19 mouse cellular contexts compared by ENCODE assay signal in the genomic region with DNA sequence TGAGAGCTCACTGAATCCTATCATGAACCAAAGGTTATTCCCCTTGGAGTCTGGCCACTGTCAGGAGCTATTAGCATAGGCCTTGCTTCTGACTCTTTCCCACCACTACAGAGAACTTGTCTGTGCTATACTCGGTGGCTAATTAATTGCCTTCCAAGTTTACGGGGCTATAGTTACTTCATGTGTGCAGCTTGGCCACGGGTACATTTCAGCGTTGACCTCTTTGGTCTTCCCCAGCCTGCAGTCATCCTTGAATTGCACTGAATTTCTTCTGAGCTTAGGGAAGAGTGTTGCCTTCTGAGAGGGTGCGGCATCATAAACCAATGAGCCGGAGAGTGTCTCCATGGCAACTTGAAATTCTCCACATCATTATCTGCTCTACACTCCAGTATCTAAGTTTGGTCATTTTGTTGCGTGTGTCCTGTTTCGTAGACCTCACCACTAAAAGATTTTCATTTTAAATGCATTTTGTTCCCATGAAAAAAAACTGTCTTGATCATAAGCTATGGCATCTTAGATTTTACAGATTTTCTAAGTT.
DNase-seq lines count a peak whose midpoint lies in the region; ATAC-seq and TF ChIP-seq lines count a peak whose summit lies in the region.
"Had no signal": no experiment of that assay in that cellular context is flagged by ENCODE, and none has a peak within 500 bp of the region (broad histone marks: within the 10 kb centered on the region; RNA-seq: fewer than 3 reads in every experiment).

No protein-coding gene starts in this region.

- no peaks in the 10 kb centered on the region for H3K9me3 ChIP-seq in hindbrain, embryonic 13.5 days
- H3K9me3 ChIP-seq in hindbrain, embryonic 10.5 days: no peaks in the 10 kb centered on the region
- no peaks in the 10 kb centered on the region for H3K9me3 ChIP-seq in midbrain, embryonic 15.5 days
- no peaks in the 10 kb centered on the region for H3K9me3 ChIP-seq in midbrain, embryonic 11.5 days (ENCODE audit: control insufficient read depth, low read length)
- H3K9me3 ChIP-seq in hindbrain, postnatal 0 days (ENCODE audit: low read length): no peaks in the 10 kb centered on the region
- H3K9me3 ChIP-seq in lung, postnatal 0 days (ENCODE audit: low read length): no peaks in the 10 kb centered on the region
- H3K9me3 ChIP-seq: embryonic facial prominence, embryonic 12.5 days; heart, embryonic 10.5 days; intestine, embryonic 15.5 days; limb, embryonic 12.5 days had no signal

- H3K4me2 ChIP-seq in hindbrain, embryonic 13.5 days: no peak overlapping the region
- no peak overlapping the region for H3K4me2 ChIP-seq in midbrain, embryonic 15.5 days
- no peak overlapping the region for H3K4me2 ChIP-seq in midbrain, embryonic 11.5 days
- no peak overlapping the region for H3K4me2 ChIP-seq in hindbrain, postnatal 0 days (ENCODE audit: low read depth, low read length)
- H3K4me2 ChIP-seq in lung, postnatal 0 days (replicated peaks; ENCODE audit: low read depth, low read length): no peak overlapping the region
- H3K4me2 ChIP-seq: embryonic facial prominence, embryonic 12.5 days; intestine, embryonic 15.5 days; limb, embryonic 12.5 days had no signal

- WGBS in hindbrain, embryonic 13.5 days: 46% methylated on average over 8 of the region's 8 CpGs
- 73% methylated on average over 8 of the region's 8 CpGs for WGBS in hindbrain, embryonic 10.5 days
- WGBS in midbrain, embryonic 15.5 days: 50% methylated on average over 8 of the region's 8 CpGs
- 69% methylated on average over 8 of the region's 8 CpGs for WGBS in midbrain, embryonic 11.5 days
- 48% methylated on average over 8 of the region's 8 CpGs for WGBS in hindbrain, postnatal 0 days
- 95% methylated on average over 8 of the region's 8 CpGs for WGBS in lung, postnatal 0 days

- H3K9ac ChIP-seq in hindbrain, embryonic 13.5 days: no peak overlapping the region
- no peak overlapping the region for H3K9ac ChIP-seq in midbrain, embryonic 15.5 days
- H3K9ac ChIP-seq in midbrain, embryonic 11.5 days (ENCODE audit: low read length): no peak overlapping the region
- no peak overlapping the region for H3K9ac ChIP-seq in hindbrain, postnatal 0 days (replicated peaks; ENCODE audit: low read length)
- H3K9ac ChIP-seq in lung, postnatal 0 days (replicated peaks; ENCODE audit: low read depth): no peak overlapping the region
- H3K9ac ChIP-seq: embryonic facial prominence, embryonic 12.5 days; intestine, embryonic 15.5 days; limb, embryonic 12.5 days; liver, embryonic 14.5 days had no signal

- H3K27ac ChIP-seq in hindbrain, embryonic 13.5 days: peak overlapping the region; percentile 87
- H3K27ac ChIP-seq in hindbrain, embryonic 10.5 days: no peak overlapping the region
- peak overlapping the region; percentile 39 for H3K27ac ChIP-seq in midbrain, embryonic 15.5 days
- no peak overlapping the region for H3K27ac ChIP-seq in midbrain, embryonic 11.5 days (ENCODE audit: low read depth, low read length)
- H3K27ac ChIP-seq in hindbrain, postnatal 0 days: no peak overlapping the region
- H3K27ac ChIP-seq in lung, postnatal 0 days (ENCODE audit: low read length): no peak overlapping the region
- H3K27ac ChIP-seq: embryonic facial prominence, embryonic 12.5 days; heart, embryonic 10.5 days; intestine, embryonic 15.5 days; limb, embryonic 12.5 days; liver, embryonic 14.5 days had no signal

- TF ChIP-seq CTCF in hindbrain, postnatal 0 days (IDR thresholded peaks at IDR 0.05; ENCODE audit: low read depth): no peak
- TF ChIP-seq CTCF in lung, postnatal 0 days (IDR thresholded peaks at IDR 0.05): no peak

- no peak for ATAC-seq in hindbrain, embryonic 13.5 days (ENCODE audit: low FRiP score)
- ATAC-seq in midbrain, embryonic 15.5 days (replicated peaks): peak; percentile 35; the same call in 1 of the 2 replicates
- ATAC-seq in midbrain, embryonic 11.5 days (ENCODE audit: low FRiP score): no peak
- ATAC-seq in hindbrain, postnatal 0 days: 0 out of 2 replicates have a peak, but pooled peaks have one; percentile 21
- no peak for ATAC-seq in lung, postnatal 0 days
- ATAC-seq: intestine, embryonic 15.5 days had no signal

- no peak for DNase-seq in hindbrain, embryonic 10.5 days (ENCODE audit: low spot score)
- no peak for DNase-seq in midbrain, embryonic 11.5 days (ENCODE audit: low spot score, missing footprints)
- DNase-seq in hindbrain, postnatal 0 days (ENCODE audit: low spot score): peak; percentile 52
- peak; percentile 32 for DNase-seq in retina, embryonic 14.5 days (ENCODE audit: low spot score)
- DNase-seq in lung, postnatal 0 days (ENCODE audit: low spot score): no peak
- DNase-seq in layer of hippocampus, postnatal 14 days (ENCODE audit: low spot score in 2 of 2): no peak
- DNase-seq: adrenal gland, postnatal 14 days; cerebellum, adult 2 months; gastrocnemius, postnatal 36 days; heart, postnatal 14 days; lung, postnatal 10 days; thymus, postnatal 14 days had no signal

- H3K36me3 ChIP-seq in hindbrain, embryonic 13.5 days: peaks cover 5% of the 10 kb centered on the region; the same call in 1 of the 2 replicates
- H3K36me3 ChIP-seq in hindbrain, embryonic 10.5 days: peaks cover 16% of the 10 kb centered on the region
- no peaks in the 10 kb centered on the region for H3K36me3 ChIP-seq in midbrain, embryonic 15.5 days (replicated peaks)
- H3K36me3 ChIP-seq in midbrain, embryonic 11.5 days (ENCODE audit: control insufficient read depth, insufficient read depth, low read length): no peaks in the 10 kb centered on the region
- H3K36me3 ChIP-seq in hindbrain, postnatal 0 days (ENCODE audit: insufficient read depth, low read length): no peaks in the 10 kb centered on the region
- H3K36me3 ChIP-seq in lung, postnatal 0 days (ENCODE audit: insufficient read depth, low read length): no peaks in the 10 kb centered on the region
- H3K36me3 ChIP-seq: intestine, embryonic 15.5 days had no signal

- peaks cover 48% of the 10 kb centered on the region for H3K4me1 ChIP-seq in hindbrain, embryonic 13.5 days (replicated peaks)
- H3K4me1 ChIP-seq in hindbrain, embryonic 10.5 days (replicated peaks): peaks cover 47% of the 10 kb centered on the region
- peaks cover 46% of the 10 kb centered on the region for H3K4me1 ChIP-seq in midbrain, embryonic 15.5 days
- peaks cover 32% of the 10 kb centered on the region for H3K4me1 ChIP-seq in midbrain, embryonic 11.5 days (ENCODE audit: control insufficient read depth, insufficient read depth, low read length)
- peaks cover 30% of the 10 kb centered on the region for H3K4me1 ChIP-seq in hindbrain, postnatal 0 days (ENCODE audit: insufficient read depth, low read length)
- H3K4me1 ChIP-seq in lung, postnatal 0 days (ENCODE audit: insufficient read depth, low read depth, low read length): no peaks in the 10 kb centered on the region
- H3K4me1 ChIP-seq: embryonic facial prominence, embryonic 12.5 days; intestine, embryonic 15.5 days had no signal

- no peak overlapping the region for H3K4me3 ChIP-seq in hindbrain, embryonic 13.5 days
- H3K4me3 ChIP-seq in hindbrain, embryonic 10.5 days: no peak overlapping the region
- no peak overlapping the region for H3K4me3 ChIP-seq in midbrain, embryonic 15.5 days
- no peak overlapping the region for H3K4me3 ChIP-seq in midbrain, embryonic 11.5 days (ENCODE audit: low read depth, low read length)
- H3K4me3 ChIP-seq in hindbrain, postnatal 0 days (ENCODE audit: low read length): no peak overlapping the region
- no peak overlapping the region for H3K4me3 ChIP-seq in lung, postnatal 0 days (ENCODE audit: low read depth, low read length)
- H3K4me3 ChIP-seq: embryonic facial prominence, embryonic 12.5 days; heart, embryonic 10.5 days; intestine, embryonic 15.5 days; limb, embryonic 12.5 days had no signal

- TF ChIP-seq EP300 in lung, postnatal 0 days (IDR thresholded peaks at IDR 0.05): no peak

- H3K27me3 ChIP-seq in hindbrain, embryonic 13.5 days: no peaks in the 10 kb centered on the region
- no peaks in the 10 kb centered on the region for H3K27me3 ChIP-seq in hindbrain, embryonic 10.5 days (ENCODE audit: insufficient read depth, poor library complexity, severe bottlenecking)
- no peaks in the 10 kb centered on the region for H3K27me3 ChIP-seq in midbrain, embryonic 15.5 days (replicated peaks)
- no peaks in the 10 kb centered on the region for H3K27me3 ChIP-seq in midbrain, embryonic 11.5 days (ENCODE audit: control insufficient read depth, insufficient read depth, low read length)
- no peaks in the 10 kb centered on the region for H3K27me3 ChIP-seq in hindbrain, postnatal 0 days (ENCODE audit: insufficient read depth, low read length)
- no peaks in the 10 kb centered on the region for H3K27me3 ChIP-seq in lung, postnatal 0 days (replicated peaks; ENCODE audit: insufficient read depth, low read length)
- H3K27me3 ChIP-seq: embryonic facial prominence, embryonic 12.5 days; intestine, embryonic 15.5 days; limb, embryonic 12.5 days had no signal

Comparison
In these comparisons a context has a peak if more than half of its experiments do, and no peak if none do; other contexts are left out.
1. ATAC-seq: peak in midbrain, embryonic 15.5 days (single experiment) and hindbrain, postnatal 0 days (single experiment); none in hindbrain, embryonic 13.5 days (single experiment), midbrain, embryonic 11.5 days (single experiment) and lung, postnatal 0 days (single experiment).
2. H3K27ac ChIP-seq: peak in hindbrain, embryonic 13.5 days (single experiment) and midbrain, embryonic 15.5 days (single experiment); none in hindbrain, embryonic 10.5 days (single experiment), midbrain, embryonic 11.5 days (single experiment), hindbrain, postnatal 0 days (single experiment) and lung, postnatal 0 days (single experiment).
3. DNase-seq: peak in hindbrain, postnatal 0 days (single experiment) and retina, embryonic 14.5 days (single experiment); none in hindbrain, embryonic 10.5 days (single experiment), midbrain, embryonic 11.5 days (single experiment), lung, postnatal 0 days (single experiment) and layer of hippocampus, postnatal 14 days (0 of 2).